Mouse (Mus musculus) ES-Bruce4 (cell line): ENCODE measurements around the gene Nfkbia.

ENCODE experiments used
- CTCF ChIP-seq: IDR thresholded peaks from one replicate; pipeline ENCODE4 v1.8.1; 2011; ENCODE audit warnings: low read depth, low read length
- POLR2A ChIP-seq: IDR thresholded peaks from one replicate; pipeline ENCODE4 v1.8.1; 2011; ENCODE audit warnings: low read length; ENCODE audit not compliant: insufficient read depth

DNA sequence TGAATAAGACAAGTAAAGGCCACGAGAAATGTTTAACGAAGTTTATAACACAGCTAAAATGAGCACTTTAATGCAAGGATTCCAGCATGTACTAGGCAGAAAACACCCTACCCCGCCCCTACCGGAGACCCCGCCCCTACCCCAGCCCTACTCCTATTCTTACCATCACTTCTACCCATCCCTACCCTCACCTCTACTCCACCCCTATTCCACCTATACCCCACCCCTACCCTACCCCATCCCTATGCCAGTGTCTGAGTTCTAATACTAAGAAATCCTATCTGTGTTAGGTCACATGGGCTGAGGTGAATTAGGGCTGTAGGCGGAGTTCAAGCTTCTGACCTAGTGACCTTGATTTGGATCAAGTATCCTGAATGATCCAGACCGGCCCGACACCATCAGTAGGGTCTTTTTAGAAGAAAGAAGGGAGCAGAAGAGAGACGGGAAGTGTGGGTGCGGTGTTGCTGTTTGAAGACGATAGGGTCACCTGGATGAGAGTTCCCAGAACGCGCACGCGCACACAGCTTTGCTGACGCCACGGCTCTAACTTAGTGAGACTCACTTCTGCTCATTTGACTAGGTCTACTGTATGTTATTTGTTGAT lies 15.0 kb upstream of the Nfkbia start:
- no peak for TF ChIP-seq CTCF
- no peak for TF ChIP-seq POLR2A
